ENCODE assay signal across 20 mouse cellular contexts in genomic region chr13:3867158-3867557, GRCm38 (mm10). TPM values are rescaled to one million over a fixed set of nuclear protein-coding genes. Genes with fewer than 3 reads are reported as not detected.
DNase-seq lines count a peak whose midpoint lies in the region; ATAC-seq lines count a peak whose summit lies in the region.
"Had no signal": no experiment of that assay in that cellular context is flagged by ENCODE, and none has a peak within 500 bp of the region (broad histone marks: within the 10 kb centered on the region; RNA-seq: fewer than 3 reads in every experiment).

No protein-coding gene starts in this region.

- ATAC-seq in liver, embryonic 16.5 days (ENCODE audit: low read depth) = peak; percentile 93
- no peak for ATAC-seq in midbrain, embryonic 14.5 days (ENCODE audit: low FRiP score, low TSS enrichment)
- ATAC-seq: forebrain, embryonic 15.5 days; lung, postnatal 0 days; midbrain, embryonic 13.5 days had no signal

- no peak overlapping the region for H3K4me3 ChIP-seq in heart, embryonic 10.5 days
- H3K4me3 ChIP-seq in liver, embryonic 16.5 days (ENCODE audit: low read depth, low read length) = peak overlapping the region; percentile 39
- H3K4me3 ChIP-seq in midbrain, embryonic 14.5 days (replicated peaks; ENCODE audit: low read depth, low read length) = no peak overlapping the region
- H3K4me3 ChIP-seq: forebrain, embryonic 15.5 days; hindbrain, embryonic 15.5 days; midbrain, embryonic 13.5 days; neural tube, embryonic 12.5 days had no signal

- no peaks in the 10 kb centered on the region for H3K9me3 ChIP-seq in heart, embryonic 10.5 days
- no peaks in the 10 kb centered on the region for H3K9me3 ChIP-seq in liver, embryonic 16.5 days (replicated peaks; ENCODE audit: control insufficient read depth, low read length)
- H3K9me3 ChIP-seq in midbrain, embryonic 14.5 days (ENCODE audit: control insufficient read depth, low read length) = no peaks in the 10 kb centered on the region
- H3K9me3 ChIP-seq: forebrain, embryonic 15.5 days; hindbrain, embryonic 15.5 days; midbrain, embryonic 13.5 days; neural tube, embryonic 12.5 days had no signal

- H3K27ac ChIP-seq in heart, embryonic 10.5 days = peak overlapping the region; percentile 75; the same call in 1 of the 2 replicates
- H3K27ac ChIP-seq in liver, embryonic 16.5 days (ENCODE audit: low read length) = peak overlapping the region; percentile 98
- H3K27ac ChIP-seq in midbrain, embryonic 14.5 days (replicated peaks; ENCODE audit: low read depth, low read length) = no peak overlapping the region
- H3K27ac ChIP-seq: forebrain, embryonic 15.5 days; hindbrain, embryonic 15.5 days; midbrain, embryonic 13.5 days; neural tube, embryonic 12.5 days had no signal

- peak overlapping the region; percentile 74 for H3K4me2 ChIP-seq in liver, embryonic 16.5 days (ENCODE audit: low read depth, low read length)
- H3K4me2 ChIP-seq in midbrain, embryonic 14.5 days (ENCODE audit: low read length) = no peak overlapping the region
- H3K4me2 ChIP-seq: forebrain, embryonic 15.5 days; hindbrain, embryonic 15.5 days; midbrain, embryonic 13.5 days; neural tube, embryonic 12.5 days had no signal

- 70% methylated on average over 6 of the region's 6 CpGs for WGBS in heart, embryonic 10.5 days
- WGBS in liver, embryonic 16.5 days (ENCODE audit: insufficient replicate concordance) = 29% methylated on average over 6 of the region's 6 CpGs
- 91% methylated on average over 6 of the region's 6 CpGs for WGBS in midbrain, embryonic 14.5 days

- H3K4me1 ChIP-seq in heart, embryonic 10.5 days = peaks cover 7% of the 10 kb centered on the region; the same call in 1 of the 2 replicates
- peaks cover 78% of the 10 kb centered on the region for H3K4me1 ChIP-seq in liver, embryonic 16.5 days (ENCODE audit: control insufficient read depth, low read depth, low read length)
- no peaks in the 10 kb centered on the region for H3K4me1 ChIP-seq in midbrain, embryonic 14.5 days (ENCODE audit: control insufficient read depth, insufficient read depth, low read length)
- H3K4me1 ChIP-seq: forebrain, embryonic 15.5 days; hindbrain, embryonic 15.5 days; midbrain, embryonic 13.5 days; neural tube, embryonic 12.5 days had no signal

- peak overlapping the region; percentile 62 for H3K9ac ChIP-seq in liver, embryonic 16.5 days (ENCODE audit: low read depth, low read length)
- no peak overlapping the region for H3K9ac ChIP-seq in midbrain, embryonic 14.5 days (replicated peaks; ENCODE audit: low read length)
- H3K9ac ChIP-seq: forebrain, embryonic 15.5 days; hindbrain, embryonic 15.5 days; midbrain, embryonic 13.5 days; neural tube, embryonic 12.5 days had no signal

- H3K27me3 ChIP-seq in heart, embryonic 10.5 days (ENCODE audit: insufficient read depth, poor library complexity, severe bottlenecking) = no peaks in the 10 kb centered on the region
- no peaks in the 10 kb centered on the region for H3K27me3 ChIP-seq in liver, embryonic 16.5 days (ENCODE audit: control insufficient read depth, insufficient read depth, low read depth, low read length)
- no peaks in the 10 kb centered on the region for H3K27me3 ChIP-seq in midbrain, embryonic 14.5 days (ENCODE audit: control insufficient read depth, insufficient read depth, low read length)
- H3K27me3 ChIP-seq: forebrain, embryonic 15.5 days; hindbrain, embryonic 15.5 days; midbrain, embryonic 13.5 days; neural tube, embryonic 12.5 days had no signal

- no peak for DNase-seq in heart, embryonic 10.5 days (ENCODE audit: low spot score)
- DNase-seq in heart, postnatal 4 days = no peak
- DNase-seq in urinary bladder, adult 2 months (ENCODE audit: low spot score) = peak; percentile 18
- DNase-seq in urinary bladder, adult 18-20 months (ENCODE audit: low spot score in 2 of 2) = no peak
- no peak for DNase-seq in ovary, postnatal 10 days (ENCODE audit: low spot score)
- DNase-seq in midbrain, embryonic 14.5 days = no peak
- no peak for DNase-seq in layer of hippocampus, postnatal 25 days (ENCODE audit: extremely low spot score in 1 of 2, low spot score in 1 of 2)
- DNase-seq: cerebellum, adult 8-10 months; gastrocnemius, postnatal 10 days had no signal

- no peaks in the 10 kb centered on the region for H3K36me3 ChIP-seq in heart, embryonic 10.5 days
- no peaks in the 10 kb centered on the region for H3K36me3 ChIP-seq in liver, embryonic 16.5 days (ENCODE audit: control insufficient read depth, insufficient read depth)
- no peaks in the 10 kb centered on the region for H3K36me3 ChIP-seq in midbrain, embryonic 14.5 days (ENCODE audit: control insufficient read depth, insufficient read depth, low read length)
- H3K36me3 ChIP-seq: forebrain, embryonic 15.5 days; hindbrain, embryonic 15.5 days; midbrain, embryonic 13.5 days; neural tube, embryonic 12.5 days had no signal

RNA-seq across cellular contexts. Expression of gene Calm5, which starts 13.2 kb away (rescaled TPM):
- not detected in 2 replicates for polyA plus RNA-seq in heart, embryonic 10.5 days (2016; fragmentation: Nextera tagmentation; extraction: Ambion mirVana)
- total RNA-seq in heart, postnatal 4 days (2021) = not detected
- not detected in 2 replicates for polyA plus RNA-seq in urinary bladder, adult 2 months (2012; rRNA removed)
- polyA plus RNA-seq in liver, embryonic 16.5 days (2015; fragmentation: Nextera tagmentation; extraction: Ambion mirVana) = not detected in 2 replicates
- polyA plus RNA-seq in midbrain, embryonic 14.5 days (2014; fragmentation: Nextera tagmentation; extraction: Ambion mirVana) = not detected in 2 replicates
- total RNA-seq in layer of hippocampus, postnatal 25 days (2021) = not detected
- total RNA-seq: gastrocnemius, postnatal 10 days; layer of hippocampus, postnatal 10 days; left cerebral cortex, postnatal 36 days had no signal
- polyA plus RNA-seq: embryonic facial prominence, embryonic 11.5 days; forebrain, embryonic 15.5 days; heart, embryonic 16.5 days; hindbrain, embryonic 15.5 days; kidney, embryonic 14.5 days; lung, postnatal 0 days; midbrain, embryonic 13.5 days; neural tube, embryonic 12.5 days had no signal

RNA-seq across cellular contexts. Expression of gene Calm4, which starts 29.6 kb away (rescaled TPM):
- polyA plus RNA-seq in heart, embryonic 10.5 days (2016; fragmentation: Nextera tagmentation; extraction: Ambion mirVana) = not detected in 2 replicates
- total RNA-seq in heart, postnatal 4 days (2021) = not detected
- polyA plus RNA-seq in urinary bladder, adult 2 months (2012; rRNA removed) = not detected in 2 replicates
- polyA plus RNA-seq in liver, embryonic 16.5 days (2015; fragmentation: Nextera tagmentation; extraction: Ambion mirVana) = not detected in 2 replicates
- not detected in 2 replicates for polyA plus RNA-seq in midbrain, embryonic 14.5 days (2014; fragmentation: Nextera tagmentation; extraction: Ambion mirVana)
- not detected for total RNA-seq in layer of hippocampus, postnatal 25 days (2021)
- total RNA-seq: gastrocnemius, postnatal 10 days; layer of hippocampus, postnatal 10 days; left cerebral cortex, postnatal 36 days had no signal
- polyA plus RNA-seq: embryonic facial prominence, embryonic 11.5 days; forebrain, embryonic 15.5 days; heart, embryonic 16.5 days; kidney, embryonic 14.5 days; lung, postnatal 0 days; midbrain, embryonic 13.5 days; neural tube, embryonic 12.5 days had no signal

RNA-seq across cellular contexts. Expression of gene Net1, which starts 50.9 kb away (rescaled TPM):
- polyA plus RNA-seq in heart, embryonic 10.5 days (2016; fragmentation: Nextera tagmentation; extraction: Ambion mirVana) = 53.7 and 72.9 TPM in 2 replicates
- total RNA-seq in heart, postnatal 4 days (2021) = 10 to 100 TPM; 41.3 to 41.4 TPM
- 49.2 and 70.4 TPM in 2 replicates for polyA plus RNA-seq in urinary bladder, adult 2 months (2012; rRNA removed)
- 57.6 and 59.3 TPM in 2 replicates for polyA plus RNA-seq in liver, embryonic 16.5 days (2015; fragmentation: Nextera tagmentation; extraction: Ambion mirVana)
- polyA plus RNA-seq in midbrain, embryonic 14.5 days (2014; fragmentation: Nextera tagmentation; extraction: Ambion mirVana) = 5.0 and 8.5 TPM in 2 replicates
- 10 to 100 TPM; 33.0 to 38.2 TPM for total RNA-seq in layer of hippocampus, postnatal 25 days (2021)

RNA-seq across cellular contexts. Expression of gene Tubal3, which starts 50.9 kb away (rescaled TPM):
- not detected in 2 replicates for polyA plus RNA-seq in heart, embryonic 10.5 days (2016; fragmentation: Nextera tagmentation; extraction: Ambion mirVana)
- total RNA-seq in heart, postnatal 4 days (2021) = not detected
- not detected in 2 replicates for polyA plus RNA-seq in urinary bladder, adult 2 months (2012; rRNA removed)
- 0.30 TPM in 1 of 2 replicates, not detected in the other for polyA plus RNA-seq in liver, embryonic 16.5 days (2015; fragmentation: Nextera tagmentation; extraction: Ambion mirVana)
- not detected in 2 replicates for polyA plus RNA-seq in midbrain, embryonic 14.5 days (2014; fragmentation: Nextera tagmentation; extraction: Ambion mirVana)
- total RNA-seq in layer of hippocampus, postnatal 25 days (2021) = not detected
- total RNA-seq: gastrocnemius, postnatal 10 days; layer of hippocampus, postnatal 10 days; left cerebral cortex, postnatal 36 days had no signal
- polyA plus RNA-seq: embryonic facial prominence, embryonic 11.5 days; forebrain, embryonic 15.5 days; kidney, embryonic 14.5 days; lung, postnatal 0 days; midbrain, embryonic 13.5 days; neural tube, embryonic 12.5 days had no signal
